In the genomic region with DNA sequence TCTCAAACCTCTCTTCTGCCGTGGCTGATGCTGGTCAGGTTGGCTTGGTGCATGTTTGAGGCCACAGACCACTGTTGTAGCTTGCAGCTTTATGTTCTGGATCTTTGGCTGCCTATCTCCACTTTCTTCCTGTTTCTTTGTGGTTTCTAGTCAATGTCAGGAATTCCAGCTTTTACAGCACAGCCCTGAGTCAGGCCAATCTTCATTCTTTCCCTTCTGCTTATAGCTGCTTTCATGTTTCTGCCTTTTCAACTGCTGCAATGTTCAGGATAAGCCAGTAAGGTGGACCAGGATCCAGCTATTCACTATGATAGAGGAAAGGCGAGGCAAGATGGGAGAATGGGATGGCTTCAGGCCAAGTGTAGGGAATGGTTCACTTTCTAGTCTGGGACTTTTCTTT, we compare ENCODE assay signal across 26 mouse cellular contexts.
"Had no signal": no experiment of that assay in that cellular context is flagged by ENCODE, and none has a peak within 500 bp of the region (broad histone marks: within the 10 kb centered on the region; RNA-seq: fewer than 3 reads in every experiment).

No protein-coding gene starts in this region.

- H3K4me3 ChIP-seq: gastrocnemius, adult 2 months; heart, adult 2 months; heart, embryonic 13.5 days; heart, embryonic 15.5 days; hindbrain, embryonic 13.5 days; hindbrain, embryonic 15.5 days; layer of hippocampus, adult 2 months; limb, embryonic 13.5 days; limb, embryonic 15.5 days; liver, embryonic 12.5 days had no signal

- H3K4me2 ChIP-seq: heart, embryonic 11.5 days; heart, embryonic 13.5 days; heart, embryonic 15.5 days; hindbrain, embryonic 13.5 days; hindbrain, embryonic 15.5 days; limb, embryonic 13.5 days; limb, embryonic 15.5 days; liver, embryonic 12.5 days had no signal

- H3K27me3 ChIP-seq: heart, embryonic 13.5 days; heart, embryonic 15.5 days; hindbrain, embryonic 13.5 days; hindbrain, embryonic 15.5 days; limb, embryonic 13.5 days; limb, embryonic 15.5 days; liver, embryonic 12.5 days had no signal

- H3K9ac ChIP-seq: heart, embryonic 13.5 days; heart, embryonic 15.5 days; hindbrain, embryonic 13.5 days; hindbrain, embryonic 15.5 days; limb, embryonic 13.5 days; limb, embryonic 15.5 days; liver, embryonic 12.5 days; liver, embryonic 14.5 days had no signal

- DNase-seq: gastrocnemius, adult 2 months; gastrocnemius, postnatal 10 days; gastrocnemius, postnatal 25 days; heart, adult 11 months; heart, adult 2 months; heart, postnatal 14 days; heart, postnatal 36 days; kidney, adult 11 months; kidney, adult 2 months; kidney, postnatal 10 days; kidney, postnatal 25 days; kidney, postnatal 4 days; layer of hippocampus, postnatal 36 days; left cerebral cortex, postnatal 4 days had no signal

- H3K4me1 ChIP-seq: heart, embryonic 13.5 days; heart, embryonic 15.5 days; hindbrain, embryonic 13.5 days; hindbrain, embryonic 15.5 days; limb, embryonic 13.5 days; limb, embryonic 15.5 days had no signal

- H3K9me3 ChIP-seq: heart, embryonic 13.5 days; heart, embryonic 15.5 days; hindbrain, embryonic 13.5 days; hindbrain, embryonic 15.5 days; limb, embryonic 13.5 days; limb, embryonic 15.5 days; liver, embryonic 12.5 days had no signal

- H3K27ac ChIP-seq: gastrocnemius, adult 2 months; heart, adult 2 months; heart, embryonic 13.5 days; heart, embryonic 15.5 days; hindbrain, embryonic 13.5 days; hindbrain, embryonic 15.5 days; hindbrain, postnatal 0 days; layer of hippocampus, adult 2 months; limb, embryonic 13.5 days; limb, embryonic 15.5 days; liver, embryonic 12.5 days; liver, embryonic 14.5 days had no signal

- ATAC-seq: hindbrain, postnatal 0 days; intestine, embryonic 16.5 days; liver, embryonic 12.5 days had no signal
